In the genomic region with DNA sequence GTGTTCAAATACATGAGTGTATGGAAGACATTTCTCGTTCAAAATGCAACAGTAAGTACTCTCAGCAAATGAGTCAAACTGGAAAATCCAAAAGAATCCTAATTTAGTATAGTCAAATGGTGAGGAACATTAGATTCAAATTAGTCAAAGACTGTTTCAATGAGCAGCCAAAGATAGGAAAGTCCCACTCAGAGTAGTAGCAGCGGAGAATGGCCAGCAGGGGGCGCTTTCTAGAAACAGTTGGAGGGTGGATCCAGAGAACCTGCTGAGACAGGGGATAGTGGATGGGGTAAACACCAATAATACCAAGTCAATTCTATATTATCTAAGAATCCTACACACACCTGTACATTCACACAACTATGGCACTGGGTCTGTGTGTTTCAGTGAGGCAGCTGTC, we compare ENCODE assay signal across 13 mouse cellular contexts.
DNase-seq lines count a peak whose midpoint lies in the region; ATAC-seq and TF ChIP-seq lines count a peak whose summit lies in the region.
"Had no signal": no experiment of that assay in that cellular context is flagged by ENCODE, and none has a peak within 500 bp of the region (broad histone marks: within the 10 kb centered on the region; RNA-seq: fewer than 3 reads in every experiment).

No protein-coding gene starts in this region.

- H3K9me3 ChIP-seq in forebrain, embryonic 11.5 days (ENCODE audit: control insufficient read depth, low read length) = no peaks in the 10 kb centered on the region
- no peaks in the 10 kb centered on the region for H3K9me3 ChIP-seq in forebrain, embryonic 16.5 days (ENCODE audit: control insufficient read depth, low read length)
- H3K9me3 ChIP-seq in kidney, embryonic 15.5 days (replicated peaks) = no peaks in the 10 kb centered on the region
- H3K9me3 ChIP-seq in G1E (replicated peaks) = no peaks in the 10 kb centered on the region
- H3K9me3 ChIP-seq: heart, embryonic 15.5 days; limb, embryonic 12.5 days had no signal

- ATAC-seq in forebrain, embryonic 11.5 days (replicated peaks; ENCODE audit: low FRiP score) = no peak
- ATAC-seq in forebrain, embryonic 16.5 days = no peak
- no peak for ATAC-seq in kidney, embryonic 15.5 days (replicated peaks; ENCODE audit: low FRiP score)
- ATAC-seq in G1E (ENCODE audit: extremely low read depth, insufficient number of reproducible peaks, low FRiP score, poor library complexity, severe bottlenecking) = no peak
- no peak for ATAC-seq in megakaryocyte, adult 5-6 weeks (ENCODE audit: poor library complexity, severe bottlenecking)
- no peak for ATAC-seq in cerebellum, adult (ENCODE audit: insufficient number of reproducible peaks, low FRiP score, low TSS enrichment)
- ATAC-seq: inflammation-experienced regulatory T-cells, adult 6 months had no signal

- no peaks in the 10 kb centered on the region for H3K36me3 ChIP-seq in forebrain, embryonic 11.5 days (ENCODE audit: control insufficient read depth, insufficient read depth, low read length)
- no peaks in the 10 kb centered on the region for H3K36me3 ChIP-seq in forebrain, embryonic 16.5 days (ENCODE audit: control insufficient read depth, insufficient read depth)
- no peaks in the 10 kb centered on the region for H3K36me3 ChIP-seq in kidney, embryonic 15.5 days
- H3K36me3 ChIP-seq in G1E (replicated peaks) = no peaks in the 10 kb centered on the region
- H3K36me3 ChIP-seq: heart, embryonic 15.5 days; limb, embryonic 12.5 days had no signal

- H3K4me3 ChIP-seq in forebrain, embryonic 11.5 days (ENCODE audit: low read depth, low read length) = no peak overlapping the region
- H3K4me3 ChIP-seq in forebrain, embryonic 16.5 days (replicated peaks; ENCODE audit: low read length) = no peak overlapping the region
- no peak overlapping the region for H3K4me3 ChIP-seq in kidney, embryonic 15.5 days (replicated peaks)
- no peak overlapping the region for H3K4me3 ChIP-seq in G1E (ENCODE audit: low read depth, low read length)
- H3K4me3 ChIP-seq: heart, embryonic 15.5 days; limb, embryonic 12.5 days had no signal

- no peaks in the 10 kb centered on the region for H3K27me3 ChIP-seq in forebrain, embryonic 11.5 days (ENCODE audit: control insufficient read depth, insufficient read depth, low read length)
- no peaks in the 10 kb centered on the region for H3K27me3 ChIP-seq in forebrain, embryonic 16.5 days (replicated peaks; ENCODE audit: control insufficient read depth, insufficient read depth, low read length)
- H3K27me3 ChIP-seq in kidney, embryonic 15.5 days = no peaks in the 10 kb centered on the region
- H3K27me3 ChIP-seq in G1E (ENCODE audit: insufficient read depth, low read length) = no peaks in the 10 kb centered on the region
- H3K27me3 ChIP-seq: heart, embryonic 15.5 days; limb, embryonic 12.5 days had no signal

- no peak overlapping the region for H3K4me2 ChIP-seq in forebrain, embryonic 11.5 days (ENCODE audit: low read depth, low read length, severe bottlenecking)
- no peak overlapping the region for H3K4me2 ChIP-seq in forebrain, embryonic 16.5 days (ENCODE audit: low read length)
- H3K4me2 ChIP-seq in kidney, embryonic 15.5 days = no peak overlapping the region
- H3K4me2 ChIP-seq: heart, embryonic 15.5 days; limb, embryonic 12.5 days had no signal

- H3K27ac ChIP-seq in forebrain, embryonic 11.5 days (ENCODE audit: low read depth, low read length) = no peak overlapping the region
- no peak overlapping the region for H3K27ac ChIP-seq in forebrain, embryonic 16.5 days (ENCODE audit: low read length)
- no peak overlapping the region for H3K27ac ChIP-seq in kidney, embryonic 15.5 days
- H3K27ac ChIP-seq: heart, embryonic 15.5 days; limb, embryonic 12.5 days had no signal

- TF ChIP-seq CTCF in G1E (IDR thresholded peaks at IDR 0.05; ENCODE audit: low read depth, low read length) = peak; percentile 67

- WGBS in forebrain, embryonic 11.5 days = 64% methylated on average over 3 of the region's 3 CpGs
- 74% methylated on average over 3 of the region's 3 CpGs for WGBS in forebrain, embryonic 16.5 days
- WGBS in kidney, embryonic 15.5 days = 73% methylated on average over 3 of the region's 3 CpGs

- no peaks in the 10 kb centered on the region for H3K4me1 ChIP-seq in forebrain, embryonic 11.5 days (replicated peaks; ENCODE audit: control insufficient read depth, insufficient read depth, low read length)
- no peaks in the 10 kb centered on the region for H3K4me1 ChIP-seq in forebrain, embryonic 16.5 days (replicated peaks; ENCODE audit: control insufficient read depth, insufficient read depth, low read length)
- no peaks in the 10 kb centered on the region for H3K4me1 ChIP-seq in kidney, embryonic 15.5 days
- H3K4me1 ChIP-seq in G1E (ENCODE audit: insufficient read depth, low read depth, low read length) = no peaks in the 10 kb centered on the region
- H3K4me1 ChIP-seq: heart, embryonic 15.5 days; limb, embryonic 12.5 days had no signal

- no peak overlapping the region for H3K9ac ChIP-seq in forebrain, embryonic 11.5 days (ENCODE audit: low read length)
- no peak overlapping the region for H3K9ac ChIP-seq in forebrain, embryonic 16.5 days (replicated peaks; ENCODE audit: low read depth, low read length)
- H3K9ac ChIP-seq in kidney, embryonic 15.5 days = no peak overlapping the region
- H3K9ac ChIP-seq: heart, embryonic 15.5 days; limb, embryonic 12.5 days had no signal

- DNase-seq in forebrain, embryonic 11.5 days (ENCODE audit: low spot score) = peak; percentile 55
- DNase-seq in kidney, postnatal 10 days = peak; percentile 7
- DNase-seq in 416B (ENCODE audit: low read depth) (peak; percentile 2), G1E (ENCODE audit: low spot score) (no peak)
- DNase-seq: cerebellum, adult 9-11 months; layer of hippocampus, adult 9-11 months had no signal
